13 mouse cellular contexts compared by ENCODE assay signal in the genomic region with DNA sequence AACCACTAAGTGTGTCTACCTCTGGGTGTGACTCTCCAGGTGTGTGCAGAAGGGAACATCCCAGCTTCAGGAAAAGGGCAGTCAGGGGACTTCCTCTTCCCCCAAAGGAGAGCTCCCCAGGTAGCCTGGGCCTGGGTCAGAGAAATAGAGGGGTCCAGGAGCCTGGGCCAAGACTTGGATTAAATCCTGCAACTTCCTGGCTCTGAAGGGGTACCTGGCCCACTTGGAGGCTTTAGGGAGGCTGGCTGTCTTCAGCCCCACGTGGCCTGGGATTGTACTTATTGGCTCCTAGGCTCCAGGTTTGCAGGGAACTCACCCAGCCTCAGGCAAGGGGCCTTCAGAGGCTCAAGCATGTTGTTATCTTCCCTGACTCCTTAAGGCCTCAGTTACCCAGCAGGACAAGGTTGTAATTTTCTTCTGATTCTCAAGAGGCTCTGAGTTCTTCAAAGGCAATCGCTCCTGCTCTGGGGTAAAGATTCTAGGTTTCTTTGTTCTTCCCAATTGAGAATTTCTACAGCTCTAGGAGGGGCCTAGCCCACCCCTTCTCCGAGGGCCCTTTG. TPM values are rescaled to one million over a fixed set of nuclear protein-coding genes. Genes with fewer than 3 reads are reported as not detected.
A peak's percentile ranks its signal among the peaks of the same experiment; 100 is the strongest.
DNase-seq lines count a peak whose midpoint lies in the region; ATAC-seq and TF ChIP-seq lines count a peak whose summit lies in the region.
"Had no signal": no experiment of that assay in that cellular context is flagged by ENCODE, and none has a peak within 500 bp of the region (broad histone marks: within the 10 kb centered on the region; RNA-seq: fewer than 3 reads in every experiment).

No protein-coding gene starts in this region.

- DNase-seq in right cerebral cortex, postnatal 4 days = no peak
- no peak for DNase-seq in right cerebral cortex, postnatal 14 days
- DNase-seq: thymus, adult 18-20 months had no signal

- 46% methylated on average over 3 of the region's 3 CpGs for WGBS in forebrain, embryonic 13.5 days
- WGBS in forebrain, embryonic 12.5 days = 33% methylated on average over 3 of the region's 3 CpGs
- WGBS in intestine, postnatal 0 days = 23% methylated on average over 3 of the region's 3 CpGs
- 37% methylated on average over 3 of the region's 3 CpGs for WGBS in midbrain, embryonic 15.5 days

- no peak overlapping the region for H3K9ac ChIP-seq in forebrain, embryonic 13.5 days
- H3K9ac ChIP-seq in forebrain, embryonic 12.5 days = no peak overlapping the region
- H3K9ac ChIP-seq in intestine, postnatal 0 days (ENCODE audit: low read depth, low read length) = no peak overlapping the region
- H3K9ac ChIP-seq in midbrain, embryonic 15.5 days = no peak overlapping the region

- H3K4me1 ChIP-seq in forebrain, embryonic 13.5 days = peaks cover 11% of the 10 kb centered on the region
- H3K4me1 ChIP-seq in forebrain, embryonic 12.5 days = peaks cover 16% of the 10 kb centered on the region
- peaks cover 93% of the 10 kb centered on the region for H3K4me1 ChIP-seq in megakaryocyte, embryonic 14.5 days
- peaks cover 20% of the 10 kb centered on the region; the same call in 1 of the 2 replicates for H3K4me1 ChIP-seq in intestine, postnatal 0 days (replicated peaks; ENCODE audit: control insufficient read depth, insufficient read depth, low read length)
- H3K4me1 ChIP-seq in midbrain, embryonic 15.5 days = peaks cover 4% of the 10 kb centered on the region; the same call in 1 of the 2 replicates

- no peak overlapping the region for H3K4me3 ChIP-seq in forebrain, embryonic 13.5 days
- no peak overlapping the region for H3K4me3 ChIP-seq in forebrain, embryonic 12.5 days (replicated peaks)
- H3K4me3 ChIP-seq in megakaryocyte, embryonic 14.5 days (replicated peaks) = peak overlapping the region; percentile 74
- H3K4me3 ChIP-seq in intestine, postnatal 0 days (ENCODE audit: low read depth, low read length) = no peak overlapping the region
- H3K4me3 ChIP-seq in midbrain, embryonic 15.5 days = no peak overlapping the region

- no peak for ATAC-seq in forebrain, embryonic 13.5 days
- no peak for ATAC-seq in forebrain, embryonic 12.5 days (ENCODE audit: low FRiP score)
- ATAC-seq in megakaryocyte, adult 5-6 weeks (ENCODE audit: poor library complexity, severe bottlenecking) = no peak
- ATAC-seq in intestine, postnatal 0 days = no peak
- ATAC-seq in midbrain, embryonic 15.5 days (replicated peaks) = 0 out of 2 replicates have a peak, but pooled peaks have one; percentile 15

- TF ChIP-seq CTCF in intestine, postnatal 0 days (IDR thresholded peaks at IDR 0.05; ENCODE audit: low read depth) = no peak

- H3K27ac ChIP-seq in forebrain, embryonic 13.5 days = 0 out of 2 replicates have a peak overlapping the region, but pooled peaks have one; percentile 59
- H3K27ac ChIP-seq in forebrain, embryonic 12.5 days = no peak overlapping the region
- no peak overlapping the region; the same call in 1 of the 2 replicates for H3K27ac ChIP-seq in intestine, postnatal 0 days (ENCODE audit: low read depth, low read length)
- H3K27ac ChIP-seq in midbrain, embryonic 15.5 days = no peak overlapping the region

- H3K9me3 ChIP-seq in forebrain, embryonic 13.5 days (replicated peaks) = no peaks in the 10 kb centered on the region
- H3K9me3 ChIP-seq in forebrain, embryonic 12.5 days = no peaks in the 10 kb centered on the region
- H3K9me3 ChIP-seq in megakaryocyte, embryonic 14.5 days = no peaks in the 10 kb centered on the region
- no peaks in the 10 kb centered on the region for H3K9me3 ChIP-seq in intestine, postnatal 0 days (ENCODE audit: control insufficient read depth)
- H3K9me3 ChIP-seq in midbrain, embryonic 15.5 days = no peaks in the 10 kb centered on the region

- H3K27me3 ChIP-seq in forebrain, embryonic 13.5 days = no peaks in the 10 kb centered on the region
- H3K27me3 ChIP-seq in forebrain, embryonic 12.5 days = no peaks in the 10 kb centered on the region
- peaks cover 13% of the 10 kb centered on the region for H3K27me3 ChIP-seq in megakaryocyte, embryonic 14.5 days (replicated peaks)
- H3K27me3 ChIP-seq in intestine, postnatal 0 days (replicated peaks; ENCODE audit: control insufficient read depth, insufficient read depth, low read length) = no peaks in the 10 kb centered on the region
- no peaks in the 10 kb centered on the region for H3K27me3 ChIP-seq in midbrain, embryonic 15.5 days (replicated peaks)

- H3K36me3 ChIP-seq in forebrain, embryonic 13.5 days (ENCODE audit: poor library complexity, severe bottlenecking) = no peaks in the 10 kb centered on the region
- no peaks in the 10 kb centered on the region for H3K36me3 ChIP-seq in forebrain, embryonic 12.5 days (replicated peaks)
- no peaks in the 10 kb centered on the region for H3K36me3 ChIP-seq in megakaryocyte, embryonic 14.5 days (replicated peaks; ENCODE audit: low read length)
- no peaks in the 10 kb centered on the region for H3K36me3 ChIP-seq in intestine, postnatal 0 days (ENCODE audit: control insufficient read depth, insufficient read depth)
- no peaks in the 10 kb centered on the region for H3K36me3 ChIP-seq in midbrain, embryonic 15.5 days (replicated peaks)

- no peak overlapping the region for H3K4me2 ChIP-seq in forebrain, embryonic 13.5 days
- no peak overlapping the region for H3K4me2 ChIP-seq in forebrain, embryonic 12.5 days
- H3K4me2 ChIP-seq in intestine, postnatal 0 days (replicated peaks; ENCODE audit: low read depth) = 0 out of 2 replicates have a peak overlapping the region, but pooled peaks have one; percentile 33
- no peak overlapping the region for H3K4me2 ChIP-seq in midbrain, embryonic 15.5 days

RNA-seq across cellular contexts. Expression of gene Zdhhc19, which starts 12.5 kb away (rescaled TPM):
- not detected in 2 replicates for polyA plus RNA-seq in forebrain, embryonic 13.5 days (2015; fragmentation: Nextera tagmentation; extraction: Ambion mirVana)
- polyA plus RNA-seq in forebrain, embryonic 12.5 days (2016; fragmentation: Nextera tagmentation; extraction: Ambion mirVana) = not detected in 2 replicates
- 0.20 TPM in 1 of 2 replicates, not detected in the other for polyA plus RNA-seq in megakaryocyte, embryonic 14.5 days (2012; ENCODE audit: insufficient read depth, low replicate concordance)
- 0.33 TPM in 1 of 2 replicates, not detected in the other for total RNA-seq in megakaryocyte, adult 5-6 weeks (2015)
- not detected in 2 replicates for total RNA-seq in megakaryocyte, adult 5-6 weeks (2017)
- 3.8 and 4.7 TPM in 2 replicates for polyA plus RNA-seq in intestine, postnatal 0 days (2015; fragmentation: Nextera tagmentation; extraction: Ambion mirVana)
- polyA plus RNA-seq in midbrain, embryonic 15.5 days (2015; fragmentation: Nextera tagmentation; extraction: Ambion mirVana) = not detected in 2 replicates
- total RNA-seq: heart, adult 18-20 months; layer of hippocampus, postnatal 14 days; monocyte, adult 5-6 weeks had no signal
- polyA plus RNA-seq: cerebellum, adult 2 months had no signal

RNA-seq across cellular contexts. Expression of gene Slc51a, which starts 20.9 kb away (rescaled TPM):
- 0.25 and 0.49 TPM in 2 replicates for polyA plus RNA-seq in forebrain, embryonic 13.5 days (2015; fragmentation: Nextera tagmentation; extraction: Ambion mirVana)
- 0.27 and 0.40 TPM in 2 replicates for polyA plus RNA-seq in forebrain, embryonic 12.5 days (2016; fragmentation: Nextera tagmentation; extraction: Ambion mirVana)
- not detected in 2 replicates for polyA plus RNA-seq in megakaryocyte, embryonic 14.5 days (2012; ENCODE audit: insufficient read depth, low replicate concordance)
- not detected in 2 replicates for total RNA-seq in megakaryocyte, adult 5-6 weeks (2015)
- 0.94 TPM in 1 of 2 replicates, not detected in the other for total RNA-seq in megakaryocyte, adult 5-6 weeks (2017)
- 292 and 346 TPM in 2 replicates for polyA plus RNA-seq in intestine, postnatal 0 days (2015; fragmentation: Nextera tagmentation; extraction: Ambion mirVana)
- 0.20 and 0.50 TPM in 2 replicates for polyA plus RNA-seq in midbrain, embryonic 15.5 days (2015; fragmentation: Nextera tagmentation; extraction: Ambion mirVana)
- total RNA-seq: layer of hippocampus, postnatal 14 days had no signal

Comparison
In these comparisons a context has a peak if more than half of its experiments do, and no peak if none do; other contexts are left out.
1. RNA of gene Slc51a, which starts 20.9 kb away (polyA plus RNA-seq): 292 to 346 TPM in intestine, postnatal 0 days; 0.20 to 0.50 TPM in midbrain, embryonic 15.5 days, 0.25 to 0.49 TPM in forebrain, embryonic 13.5 days, 0.27 to 0.40 TPM in forebrain, embryonic 12.5 days and not detected in megakaryocyte, embryonic 14.5 days; every median in the first group is over 100 times any median in the second.